Comparison of ENCODE assay signal across 8 mouse cellular contexts in genomic region chr11:69340161-69341131, GRCm38 (mm10). TPM values are rescaled to one million over a fixed set of nuclear protein-coding genes. Genes with fewer than 3 reads are reported as not detected.
DNase-seq lines count a peak whose midpoint lies in the region; ATAC-seq and TF ChIP-seq lines count a peak whose summit lies in the region.

TSS of gene Rnf227 (plus strand) at chr11:69340461.

- no peaks in the 10 kb centered on the region for H3K9me3 ChIP-seq in ES-E14 (ENCODE audit: control insufficient read depth, insufficient read depth, low read depth, low read length)
- peaks cover 5% of the 10 kb centered on the region; the same call in 1 of the 2 replicates for H3K9me3 ChIP-seq in hindbrain, embryonic 10.5 days
- H3K9me3 ChIP-seq in lung, embryonic 15.5 days, result no peaks in the 10 kb centered on the region

- TF ChIP-seq CTCF in olfactory bulb, adult 2 months (IDR thresholded peaks at IDR 0.05; ENCODE audit: insufficient read depth, low read depth, low read length), result no peak

- WGBS in hindbrain, embryonic 10.5 days, result 2% methylated on average over 99 of the region's 99 CpGs
- 2% methylated on average over 99 of the region's 99 CpGs for WGBS in lung, embryonic 15.5 days
- 1% methylated on average over 99 of the region's 99 CpGs for WGBS in olfactory bulb, adult 2 months

- TF ChIP-seq POLR2A in olfactory bulb, adult 2 months (IDR thresholded peaks at IDR 0.05; ENCODE audit: insufficient read depth, low read depth, low read length), result peak; percentile 74; the same call in 1 of the 2 replicates

- ATAC-seq in lung, embryonic 15.5 days (ENCODE audit: borderline replicate concordance, extremely low read depth, low FRiP score, low TSS enrichment), result peak; percentile 85

- no peak for DNase-seq in ES-E14 (ENCODE audit: low read depth, low spot score)
- peak; percentile 90 to 91 for DNase-seq in cerebellum, postnatal 10 days
- DNase-seq in frontal cortex, adult 2 months (ENCODE audit: extremely low spot score in 1 of 2, low spot score in 1 of 2), result peak in 1 of 2 experiments; percentile 76
- peak; percentile 87 for DNase-seq in hindbrain, embryonic 10.5 days (ENCODE audit: low spot score)
- peak; percentile 74 for DNase-seq in layer of hippocampus, adult 9-11 months
- peak; percentile 82 for DNase-seq in testis, postnatal 14 days (ENCODE audit: low spot score)

- in situ Hi-C loops in ES-E14 (cut with MboI; ENCODE audit: low sequenced_read_pairs in 2 of 2, unreplicated experiment in 2 of 2), result no loop called here

- peaks cover 31% of the 10 kb centered on the region for H3K27me3 ChIP-seq in hindbrain, embryonic 10.5 days (ENCODE audit: insufficient read depth, poor library complexity, severe bottlenecking)
- no peaks in the 10 kb centered on the region for H3K27me3 ChIP-seq in lung, embryonic 15.5 days

- H3K27ac ChIP-seq in ES-E14 (ENCODE audit: insufficient read depth, low read depth, low read length, poor library complexity, severe bottlenecking), result no peak within 1 kb of the TSS
- peak within 1 kb of the TSS; percentile 90 for H3K27ac ChIP-seq in hindbrain, embryonic 10.5 days
- peak within 1 kb of the TSS; percentile 70 for H3K27ac ChIP-seq in lung, embryonic 15.5 days
- H3K27ac ChIP-seq in olfactory bulb, adult 2 months (ENCODE audit: insufficient read depth, low read depth, low read length), result peak within 1 kb of the TSS; percentile 83

- H3K4me1 ChIP-seq in ES-E14 (ENCODE audit: control insufficient read depth in 2 of 2, insufficient read depth in 2 of 2, low read length in 2 of 2, poor library complexity in 1 of 2), result peaks cover 2 to 11% of the 10 kb centered on the region in 2 experiments; a peak in 1 of 4 replicates
- peaks cover 16% of the 10 kb centered on the region for H3K4me1 ChIP-seq in hindbrain, embryonic 10.5 days (replicated peaks)
- H3K4me1 ChIP-seq in lung, embryonic 15.5 days, result peaks cover 16% of the 10 kb centered on the region
- peaks cover 12% of the 10 kb centered on the region for H3K4me1 ChIP-seq in olfactory bulb, adult 2 months (ENCODE audit: control insufficient read depth, insufficient read depth, low read length)

- H3K36me3 ChIP-seq in ES-E14 (ENCODE audit: control insufficient read depth, insufficient read depth, low read length, poor library complexity, severe bottlenecking), result no peaks in the 10 kb centered on the region
- H3K36me3 ChIP-seq in hindbrain, embryonic 10.5 days, result peaks cover 28% of the 10 kb centered on the region
- peaks cover 27% of the 10 kb centered on the region for H3K36me3 ChIP-seq in lung, embryonic 15.5 days

- peak within 1 kb of the TSS; percentile 93 for H3K4me2 ChIP-seq in lung, embryonic 15.5 days

- H3K9ac ChIP-seq in ES-E14 (ENCODE audit: insufficient read depth, low read depth, low read length, poor library complexity, severe bottlenecking), result peak within 1 kb of the TSS; percentile 70
- peak within 1 kb of the TSS; percentile 66 for H3K9ac ChIP-seq in lung, embryonic 15.5 days

- H3K4me3 ChIP-seq in ES-E14 (ENCODE audit: insufficient read depth in 1 of 2, low read depth in 1 of 2, low read length in 2 of 2, poor library complexity in 1 of 2, severe bottlenecking in 1 of 2), result peak within 1 kb of the TSS; percentile 48 to 66
- peak within 1 kb of the TSS; percentile 63 for H3K4me3 ChIP-seq in hindbrain, embryonic 10.5 days
- H3K4me3 ChIP-seq in lung, embryonic 15.5 days, result peak within 1 kb of the TSS; percentile 59
- H3K4me3 ChIP-seq in olfactory bulb, adult 2 months (ENCODE audit: insufficient read depth, low read depth, low read length), result peak within 1 kb of the TSS; percentile 65

TF ChIP-seq in ES-E14, 5 proteins besides CTCF, POLR2A, EP300 and RAD21:
- TF ChIP-seq HCFC1 (IDR thresholded peaks at IDR 0.05; ENCODE audit: borderline replicate concordance, insufficient read depth, low read length), result no peak
- 0 out of 2 replicates have a peak, but pooled peaks have one; percentile 11 for TF ChIP-seq CHD2 (IDR thresholded peaks at IDR 0.05; ENCODE audit: low read depth, low read length)
TF ChIP-seq in ES-E14: peak in this region for 1.

RNA-seq across cellular contexts. Expression of gene Rnf227, which starts in this region (rescaled TPM):
- total RNA-seq in ES-E14 (2012; rRNA removed), result 1.3 and 1.8 TPM in 2 replicates
- 130 and 138 TPM in 2 replicates for polyA plus RNA-seq in frontal cortex, adult 2 months (2012; rRNA removed)
- 18.0 and 19.9 TPM in 2 replicates for polyA plus RNA-seq in hindbrain, embryonic 10.5 days (2016; fragmentation: Nextera tagmentation; extraction: Ambion mirVana)
- 12.0 and 14.8 TPM in 2 replicates for polyA plus RNA-seq in lung, embryonic 15.5 days (2015; fragmentation: Nextera tagmentation; extraction: Ambion mirVana)
- polyA plus RNA-seq in olfactory bulb, adult 2 months (2012; ENCODE audit: insufficient read depth, insufficient read length, low replicate concordance, missing spikeins), result not detected in 2 replicates
